Mouse (Mus musculus): ENCODE measurements around the gene B3galt2. TPM values are rescaled to one million over a fixed set of nuclear protein-coding genes. Genes with fewer than 3 reads are reported as not detected.
A peak's percentile ranks its signal among the peaks of the same experiment; 100 is the strongest.

The B3galt2 gene
- not detected for polyA plus RNA-seq (2021)

- DNase-seq (ENCODE audit: low read depth, low spot score): no peak
- no peak for ATAC-seq
- no peaks in the 10 kb centered on the region for H3K27me3 ChIP-seq
- CTCF ChIA-PET: no interaction called here
- TF ChIP-seq CTCF (IDR thresholded peaks at IDR 0.05): no peak
- POLR2A ChIA-PET: no interaction called here
- in situ Hi-C loops (cut with MboI; ENCODE audit: low pct_unique_long_range_greater_than_20kb): loop anchor here (10.0 kb wide), 1 partner anchor 1676 kb away; no protein-coding TSS in a partner anchor
Observed at GRCm38 (mm10) chr1:143640650-143641407, at the start of gene B3galt2. Gene B3galt2 (plus strand): TSS chr1:143640664.

GRCm38 (mm10) chr1:143596864-143597263, 43.6 kb upstream of the B3galt2 start:
- in situ Hi-C loops (cut with MboI; ENCODE audit: low pct_unique_long_range_greater_than_20kb): no loop called here
- ATAC-seq: no peak

GRCm38 (mm10) chr1:143608911-143609310, 31.6 kb upstream of the B3galt2 start:
- in situ Hi-C loops (cut with MboI; ENCODE audit: low pct_unique_long_range_greater_than_20kb): no loop called here
- DNase-seq (ENCODE audit: low read depth, low spot score) (no peak), ATAC-seq (no peak)
- ChIA-PET CTCF (interaction anchor here (0.8 to 1.6 kb wide), 2 partner anchors 11 to 28 kb away, joined by 3 to 4 read pairs; no protein-coding TSS in a partner anchor), POLR2A (no interaction called here)
- no peak for TF ChIP-seq CTCF (IDR thresholded peaks at IDR 0.05)
- H3K27me3 ChIP-seq: no peaks in the 10 kb centered on the region

More at GRCm38 (mm10) chr1:143596864-143597263, 43.6 kb upstream of the B3galt2 start:
- DNase-seq (ENCODE audit: low read depth, low spot score): no peak
- H3K27me3 ChIP-seq: no peaks in the 10 kb centered on the region
- ChIA-PET POLR2A (no interaction called here), CTCF (interaction anchor here (1.3 to 1.4 kb wide), 2 partner anchors 10 kb away, joined by 3 read pairs; no protein-coding TSS in a partner anchor)
- TF ChIP-seq CTCF (IDR thresholded peaks at IDR 0.05): no peak

- DNase-seq (ENCODE audit: low read depth, low spot score) (no peak), ATAC-seq (no peak)
- ChIA-PET POLR2A (no interaction called here), CTCF (interaction anchor here (1.3 kb wide), 1 partner anchor 11 kb away, joined by 4 read pairs; no protein-coding TSS in a partner anchor)
- no peaks in the 10 kb centered on the region for H3K27me3 ChIP-seq
- TF ChIP-seq CTCF (IDR thresholded peaks at IDR 0.05): peak; percentile 14
- in situ Hi-C loops (cut with MboI; ENCODE audit: low pct_unique_long_range_greater_than_20kb): no loop called here
Observed at GRCm38 (mm10) chr1:143612901-143613300, 27.6 kb upstream of the B3galt2 start.

GRCm38 (mm10) chr1:143619760-143620159, 20.7 kb upstream of the B3galt2 start:
- in situ Hi-C loops (cut with MboI; ENCODE audit: low pct_unique_long_range_greater_than_20kb): no loop called here
- POLR2A ChIA-PET: no interaction called here
- no peak for TF ChIP-seq CTCF (IDR thresholded peaks at IDR 0.05)
- DNase-seq (ENCODE audit: low read depth, low spot score) (no peak), ATAC-seq (no peak)
- CTCF ChIA-PET: interaction anchor here (1.6 kb wide), 1 partner anchor 11 kb away, joined by 4 read pairs; no protein-coding TSS in a partner anchor
- no peaks in the 10 kb centered on the region for H3K27me3 ChIP-seq

- ATAC-seq (no peak), DNase-seq (ENCODE audit: low read depth, low spot score) (no peak)
- in situ Hi-C loops (cut with MboI; ENCODE audit: low pct_unique_long_range_greater_than_20kb): no loop called here
- TF ChIP-seq CTCF (IDR thresholded peaks at IDR 0.05): no peak
- no peaks in the 10 kb centered on the region for H3K27me3 ChIP-seq
- ChIA-PET CTCF (interaction anchor here (0.8 kb wide), 1 partner anchor 9 kb away, joined by 3 read pairs; no protein-coding TSS in a partner anchor), POLR2A (no interaction called here)
Observed at GRCm38 (mm10) chr1:143621930-143622329, 18.5 kb upstream of the B3galt2 start.

- no peaks in the 10 kb centered on the region for H3K27me3 ChIP-seq
- no peak for DNase-seq (ENCODE audit: low read depth, low spot score)
- CTCF ChIA-PET: interaction anchor here (0.8 kb wide), 1 partner anchor 8 kb away, joined by 3 read pairs; no protein-coding TSS in a partner anchor
- no peak for TF ChIP-seq CTCF (IDR thresholded peaks at IDR 0.05)
- in situ Hi-C loops (cut with MboI; ENCODE audit: low pct_unique_long_range_greater_than_20kb): no loop called here
- POLR2A ChIA-PET: no interaction called here
- ATAC-seq: peak; percentile 31
Observed at GRCm38 (mm10) chr1:143622634-143623033, 17.8 kb upstream of the B3galt2 start.

- in situ Hi-C loops (cut with MboI; ENCODE audit: low pct_unique_long_range_greater_than_20kb): no loop called here
- ChIA-PET CTCF (interaction anchor here (0.8 to 1.5 kb wide), 3 partner anchors 13 to 26 kb away, joined by 3 to 4 read pairs (median 3); no protein-coding TSS in a partner anchor), POLR2A (no interaction called here)
- ATAC-seq (no peak), DNase-seq (ENCODE audit: low read depth, low spot score) (no peak)
- no peak for TF ChIP-seq CTCF (IDR thresholded peaks at IDR 0.05)
- H3K27me3 ChIP-seq: no peaks in the 10 kb centered on the region
Observed at GRCm38 (mm10) chr1:143631337-143631736, 9.1 kb upstream of the B3galt2 start.

- CTCF ChIA-PET: no interaction called here
Observed at GRCm38 (mm10) chr1:143632361-143632760, 8.1 kb upstream of the B3galt2 start.

GRCm38 (mm10) chr1:143632854-143633587, 7.4 kb upstream of the B3galt2 start:
- no peak for TF ChIP-seq CTCF (IDR thresholded peaks at IDR 0.05)
- ATAC-seq (no peak), DNase-seq (ENCODE audit: low read depth, low spot score) (no peak)
- ChIA-PET POLR2A (no interaction called here), CTCF (interaction anchor here (0.9 kb wide), 1 partner anchor 11 kb away, joined by 3 read pairs; no protein-coding TSS in a partner anchor)
- no peaks in the 10 kb centered on the region for H3K27me3 ChIP-seq
- in situ Hi-C loops (cut with MboI; ENCODE audit: low pct_unique_long_range_greater_than_20kb): no loop called here

More at GRCm38 (mm10) chr1:143632361-143632760, 8.1 kb upstream of the B3galt2 start:
- POLR2A ChIA-PET: no interaction called here
- ATAC-seq (no peak), DNase-seq (ENCODE audit: low read depth, low spot score) (no peak)
- TF ChIP-seq CTCF (IDR thresholded peaks at IDR 0.05): no peak
- in situ Hi-C loops (cut with MboI; ENCODE audit: low pct_unique_long_range_greater_than_20kb): no loop called here
- H3K27me3 ChIP-seq: no peaks in the 10 kb centered on the region
